Mouse (Mus musculus) testis, adult 2 months (tissue): ENCODE data around the gene Gm17949.

Experiments
- CTCF ChIP-seq: fragments of 200-500 bp; IDR thresholded peaks from 2 replicates; pipeline ENCODE4 v1.5.1; 2012; ENCODE audit warnings: low read depth, mild to moderate bottlenecking, inconsistent platforms, low read length, moderate library complexity; ENCODE audit not compliant: control insufficient read depth, insufficient read depth, insufficient replicate concordance
- POLR2A ChIP-seq: fragments of 200-500 bp; IDR thresholded peaks from 2 replicates; pipeline ENCODE4 v1.6.1; 2012; ENCODE audit warnings: low read depth, mild to moderate bottlenecking, inconsistent platforms, low read length, moderate library complexity; ENCODE audit not compliant: control insufficient read depth

DNA sequence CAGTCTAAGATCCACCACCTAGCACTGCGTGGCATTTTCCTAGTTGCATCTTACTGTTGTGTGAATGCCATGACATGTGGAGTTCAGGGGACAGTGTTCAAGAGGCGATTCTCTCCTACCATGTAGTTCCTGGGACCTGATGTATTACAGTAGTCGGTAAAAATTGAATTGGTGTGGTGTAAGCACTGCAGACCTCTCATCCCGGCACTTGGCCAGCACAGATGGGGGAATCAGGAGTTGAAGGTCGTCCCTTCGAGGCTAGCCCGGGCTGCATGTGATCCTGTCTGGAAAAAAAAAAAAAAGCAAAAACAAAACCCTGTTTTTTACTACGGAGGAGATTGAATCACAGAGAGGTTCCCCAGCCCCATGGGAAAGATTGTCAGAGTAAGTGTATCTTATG, 16.2 kb upstream of the Gm17949 start:
- TF ChIP-seq POLR2A (no peak), CTCF (no peak)
